Mouse (Mus musculus) CD4-positive, CD25-positive, alpha-beta regulatory T cell, adult 4 months (primary cell): ENCODE results near the gene AC124502.3. TPM values are rescaled to one million over a fixed set of nuclear protein-coding genes. Genes with fewer than 3 reads are reported as not detected.
A peak's percentile ranks its signal among the peaks of the same experiment; 100 is the strongest.

ENCODE experiments used
- ATAC-seq: one replicate; pipeline ENCODE4 v1.8.0; 2017
- polyA plus RNA-seq, 2 experiments: library from polyadenylated mRNA; unstranded; fragments of 100-300 nt; shearing (Covaris generic); gene quantifications; one replicate each; pipeline ENCODE4 v1.2.1; 2017

AC124502.3 gene
- polyA plus RNA-seq, 2 experiments from 2014 or later, result 0.35 to 0.80 TPM

- ATAC-seq, result no peak
Observed at GRCm38 (mm10) chr19:5036577-5036976, 2.1 kb upstream of the AC124502.3 start.

GRCm38 (mm10) chr19:5037678-5038571 lies 766 bp upstream of the AC124502.3 start:
- no peak for ATAC-seq

DNA sequence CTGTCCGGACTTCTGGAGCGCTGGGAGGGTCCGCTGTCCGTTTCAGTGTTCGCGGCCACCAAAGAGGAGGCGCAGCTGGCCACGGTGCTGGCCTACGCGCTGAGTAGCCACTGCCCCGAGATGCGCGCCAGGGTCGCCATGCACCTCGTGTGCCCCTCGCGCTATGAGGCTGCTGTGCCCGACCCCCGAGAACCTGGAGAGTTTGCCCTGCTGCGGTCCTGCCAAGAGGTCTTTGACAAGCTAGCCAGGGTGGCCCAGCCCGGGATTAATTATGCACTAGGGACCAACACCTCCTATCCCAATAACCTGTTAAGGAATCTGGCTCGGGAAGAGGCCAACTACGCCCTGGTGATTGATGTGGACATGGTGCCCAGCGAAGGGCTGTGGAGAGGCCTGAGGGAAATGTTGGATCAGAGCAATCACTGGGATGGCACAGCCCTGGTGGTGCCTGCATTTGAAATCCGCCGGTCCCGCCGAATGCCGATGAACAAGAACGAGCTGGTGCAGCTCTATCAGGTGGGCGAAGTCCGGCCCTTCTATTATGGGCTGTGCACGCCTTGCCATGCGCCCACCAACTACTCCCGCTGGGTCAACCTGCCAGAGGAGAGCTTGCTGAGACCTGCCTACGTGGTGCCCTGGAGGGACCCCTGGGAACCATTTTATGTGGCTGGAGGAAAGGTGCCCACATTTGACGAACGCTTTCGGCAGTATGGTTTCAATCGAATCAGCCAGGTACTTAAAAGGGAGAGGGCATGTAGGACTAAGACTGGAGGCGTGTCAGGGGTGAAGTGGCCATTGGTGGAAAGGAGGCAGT lies 817 bp downstream of the AC124502.3 start:
- ATAC-seq, result no peak

DNA sequence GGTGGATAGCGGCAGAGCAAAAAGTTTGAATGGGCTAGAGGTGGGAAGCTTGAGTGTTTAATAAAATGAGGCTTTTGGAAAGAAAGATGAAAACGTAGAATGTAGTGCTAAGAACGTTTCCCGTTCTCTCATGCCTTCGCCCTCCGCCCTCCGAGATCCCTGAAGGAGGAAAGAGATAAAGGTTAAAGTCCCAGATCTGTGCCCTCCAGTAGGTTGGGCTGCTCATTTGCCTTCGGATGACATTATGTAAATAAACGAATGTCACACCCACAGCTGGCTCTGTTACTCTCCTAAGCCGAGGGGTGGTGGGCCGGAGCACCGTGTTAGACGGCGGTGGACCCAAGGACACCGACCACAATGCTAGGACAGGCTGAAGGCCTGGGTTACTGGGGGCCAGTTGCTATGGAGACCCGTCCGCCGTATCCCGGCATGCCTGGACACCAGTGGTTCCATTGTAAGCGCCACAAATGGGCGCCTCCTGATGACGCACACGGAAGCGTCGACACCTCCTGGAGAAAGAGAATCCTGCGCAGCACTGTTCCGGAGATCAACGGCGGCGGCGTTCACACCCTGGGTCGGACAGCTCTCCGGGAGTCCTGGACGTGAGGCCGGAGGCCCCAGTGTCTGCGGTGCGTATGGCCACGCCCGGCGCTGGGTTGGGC lies 2.3 kb downstream of the AC124502.3 start, which contains the start of gene Brms1:
Brms1 (plus strand) TSS at position 493 of the 662 bp plus-strand sequence.
- ATAC-seq, result peak; percentile 75

- peak; percentile 9 for ATAC-seq
Observed at GRCm38 (mm10) chr19:5041588-5041987, 2.9 kb downstream of the AC124502.3 start.

DNA sequence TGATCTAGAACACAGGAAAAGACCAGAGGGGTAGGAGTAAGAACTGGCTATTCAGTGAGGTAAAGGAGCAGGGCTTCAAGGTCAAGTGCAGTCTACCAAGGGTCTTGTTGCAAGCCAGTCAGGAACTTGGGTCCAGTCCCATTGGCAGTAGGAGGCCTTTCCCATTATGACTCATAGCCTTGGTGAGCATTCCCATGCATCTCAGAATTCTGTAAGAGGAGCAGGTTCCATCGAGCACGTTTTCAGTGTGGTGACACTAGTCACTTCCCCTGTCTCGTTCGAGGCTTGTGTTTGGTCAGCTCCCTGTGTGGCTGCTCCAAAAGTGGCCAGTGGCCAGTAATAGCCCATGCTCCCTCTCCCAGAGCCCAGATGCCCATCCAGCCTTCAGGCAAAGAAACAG lies 6.8 kb downstream of the AC124502.3 start:
- no peak for ATAC-seq

GRCm38 (mm10) chr19:5048138-5049056 lies 9.7 kb downstream of the AC124502.3 start:
- ATAC-seq, result no peak

GRCm38 (mm10) chr19:5049325-5049724 lies 10.6 kb downstream of the AC124502.3 start:
- no peak for ATAC-seq

DNA sequence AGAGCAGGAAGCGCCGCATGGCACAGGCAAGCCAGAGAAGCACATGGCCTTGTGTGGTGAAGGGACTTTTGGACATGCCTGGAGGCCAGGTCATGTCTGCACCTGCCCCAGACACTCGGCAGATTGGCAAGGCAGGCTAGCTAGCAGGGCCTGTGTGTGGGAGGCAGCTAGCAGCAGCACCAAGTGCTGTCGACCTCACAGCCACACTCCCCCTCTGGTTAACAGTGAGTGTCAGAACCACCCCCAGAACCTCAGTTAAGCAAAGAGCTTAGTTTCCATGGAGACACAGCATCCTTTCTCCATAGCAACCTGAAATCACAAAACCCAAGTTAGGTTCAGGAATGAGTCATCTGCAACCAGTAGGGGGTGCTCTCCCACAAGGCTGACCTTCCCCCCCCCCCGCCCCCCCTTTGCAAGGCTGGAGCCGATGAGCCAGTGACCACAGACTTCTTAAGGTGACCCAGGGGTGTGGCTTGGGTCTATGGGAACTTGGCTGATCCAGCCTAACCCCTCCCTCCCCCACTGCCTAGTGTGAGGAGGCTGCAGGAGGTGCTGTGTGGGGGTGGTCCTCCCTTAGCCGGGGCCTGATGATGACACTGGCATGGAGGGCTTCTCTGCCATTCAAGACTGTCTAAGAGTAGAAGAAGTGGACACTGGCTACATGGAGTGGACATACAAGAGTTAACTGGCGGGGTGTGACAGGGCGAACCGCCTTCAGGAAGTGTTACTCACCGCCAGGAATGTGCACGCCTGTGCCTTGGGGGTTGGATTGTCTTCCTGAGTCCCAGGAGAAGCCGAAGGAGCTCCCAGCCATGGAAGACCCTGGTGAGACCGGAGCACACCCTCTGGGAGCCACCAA lies 11.6 kb downstream of the AC124502.3 start, which contains the start of gene Rin1:
Rin1 (plus strand) TSS at position 435 of the 859 bp plus-strand sequence.
- peak; percentile 56 for ATAC-seq

GRCm38 (mm10) chr19:5051031-5051430 lies 12.3 kb downstream of the AC124502.3 start:
- ATAC-seq, result no peak

GRCm38 (mm10) chr19:5051515-5051914 lies 12.8 kb downstream of the AC124502.3 start:
- no peak for ATAC-seq

DNA sequence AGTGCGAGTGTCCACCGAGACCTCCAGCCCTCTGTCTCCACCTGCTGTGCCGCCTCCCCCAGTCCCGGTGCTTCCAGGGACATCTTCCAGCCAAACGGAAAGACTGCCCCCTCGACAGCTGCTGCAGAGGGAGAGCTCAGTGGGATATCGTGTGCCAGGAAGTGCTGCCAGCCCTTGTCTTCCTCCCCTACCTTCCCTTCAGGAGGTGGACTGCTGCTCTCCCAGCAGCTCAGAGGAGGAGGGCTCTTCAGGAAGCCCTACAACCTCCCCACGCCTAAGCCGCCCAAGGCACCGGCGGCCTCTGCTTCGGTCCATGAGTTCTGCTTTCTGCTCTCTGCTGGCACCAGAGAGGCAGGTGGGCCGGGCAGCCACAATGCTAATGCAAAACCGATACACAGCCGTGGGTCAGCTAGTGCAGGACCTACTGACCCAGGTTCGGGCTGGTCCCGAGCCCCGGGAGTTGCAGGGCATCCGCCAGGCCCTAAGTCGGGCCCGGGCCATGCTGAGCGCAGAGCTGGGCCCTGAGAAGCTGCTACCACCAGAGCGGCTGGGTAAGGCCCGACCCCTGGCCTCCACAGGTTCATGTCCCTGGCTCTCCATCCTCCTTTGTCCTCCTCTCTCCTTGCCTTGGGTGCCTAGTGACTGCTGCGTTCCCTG lies 13.6 kb downstream of the AC124502.3 start:
- no peak for ATAC-seq

GRCm38 (mm10) chr19:5052853-5053252 lies 14.2 kb downstream of the AC124502.3 start:
- no peak for ATAC-seq

GRCm38 (mm10) chr19:5053909-5054308 lies 15.2 kb downstream of the AC124502.3 start:
- ATAC-seq, result no peak

GRCm38 (mm10) chr19:5056251-5056650 lies 17.6 kb downstream of the AC124502.3 start:
- ATAC-seq, result no peak

DNA sequence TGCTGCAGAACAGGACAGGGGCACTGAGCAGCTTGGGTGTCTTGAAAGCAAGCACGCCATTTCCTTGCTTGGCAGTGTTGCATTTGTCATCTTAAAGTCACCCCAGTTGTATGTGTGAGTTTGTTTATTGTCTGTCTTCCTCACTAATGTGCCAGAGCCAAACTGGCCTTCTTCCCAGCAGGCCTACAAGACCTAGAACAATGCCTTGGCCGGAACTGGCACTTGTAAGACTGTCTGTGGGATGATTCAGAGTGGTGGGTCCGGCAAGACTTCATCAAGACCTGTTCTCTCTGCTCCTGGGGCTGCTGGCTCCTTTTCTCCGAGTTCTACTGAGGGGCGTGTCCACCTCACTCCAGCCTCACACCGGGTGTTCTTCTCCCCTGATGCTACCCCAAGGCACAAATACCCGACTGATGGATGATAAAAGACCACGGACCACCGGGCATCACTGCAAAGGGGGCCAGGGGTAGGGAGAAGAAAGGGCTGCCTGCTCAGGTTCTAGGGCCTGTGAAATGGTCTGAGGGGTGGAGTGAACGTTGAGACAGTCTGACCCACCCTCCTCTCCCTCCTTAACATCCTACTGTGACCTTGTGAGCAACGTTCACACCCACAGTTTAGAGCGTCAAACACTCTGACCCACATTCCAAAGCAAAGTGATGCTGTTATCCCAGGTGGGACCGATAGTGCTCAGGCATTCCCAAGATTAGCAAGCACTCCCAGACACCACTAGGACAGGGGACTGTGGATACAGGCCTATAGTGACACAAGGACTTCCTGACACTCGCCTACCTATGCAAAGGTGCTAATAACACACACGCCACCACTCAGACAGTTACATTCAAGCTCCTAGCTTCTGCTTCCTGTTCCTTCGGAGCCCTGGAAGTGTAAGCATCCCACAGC lies 19.4 kb downstream of the AC124502.3 start:
- ATAC-seq, result no peak

DNA sequence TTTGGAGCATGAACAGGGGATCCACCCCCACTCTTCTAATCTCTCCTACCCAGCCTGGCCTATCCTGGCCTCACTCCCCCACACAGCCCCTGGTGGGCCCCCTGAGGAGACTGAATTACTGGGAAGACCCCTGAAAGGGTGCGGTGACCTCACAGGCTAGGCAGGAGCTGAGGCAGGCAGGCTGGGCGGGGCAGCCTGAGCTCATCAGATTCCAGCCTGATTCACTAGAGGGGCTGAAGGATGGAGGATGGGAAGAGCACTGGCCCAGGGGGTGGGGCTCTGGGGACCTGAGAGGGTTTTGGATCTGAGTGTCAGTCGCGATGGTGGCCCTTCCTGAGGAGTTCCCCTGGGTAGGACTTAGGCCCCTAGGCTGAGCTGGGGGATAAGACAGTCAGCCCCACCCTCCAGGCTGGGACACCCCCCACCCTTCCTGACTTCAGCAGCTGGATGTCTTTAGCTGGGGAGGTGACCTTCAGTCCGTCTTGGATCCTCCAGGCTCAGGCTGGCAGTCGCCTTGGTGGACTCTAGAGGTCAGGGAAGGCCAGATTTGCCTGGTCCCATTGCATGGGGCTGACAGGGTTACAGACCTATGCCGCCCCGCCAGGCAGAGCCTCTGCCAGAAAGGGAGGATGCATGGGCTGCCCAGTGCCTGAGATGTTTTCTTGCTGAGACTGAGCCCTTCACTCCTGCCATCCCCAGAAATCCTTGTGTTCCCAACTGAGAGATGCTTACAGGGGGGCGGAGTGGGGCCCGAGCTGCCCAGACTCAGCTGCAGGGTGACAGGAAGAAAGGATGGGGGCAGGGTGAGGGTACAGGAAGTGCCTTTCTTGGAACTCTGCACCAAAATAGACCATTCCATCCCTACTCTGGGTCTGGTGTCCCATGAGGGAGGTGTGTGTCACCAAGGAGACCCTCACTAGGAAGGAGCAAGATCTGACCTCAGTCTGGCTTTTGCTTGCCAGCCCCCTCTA lies 20.4 kb downstream of the AC124502.3 start:
- peak; percentile 49 for ATAC-seq
